Mouse (Mus musculus) embryonic facial prominence, embryonic 14.5 days (tissue): ENCODE results near the gene Srrm3. TPM values are rescaled to one million over a fixed set of nuclear protein-coding genes. Genes with fewer than 3 reads are reported as not detected.

ENCODE experiments used
- ATAC-seq: fragments of 200-750 bp; cut with Nextera tagmentation; 2 replicates; pipeline ENCODE4 v1.8.0; 2017; ENCODE audit warnings: low read depth, moderate number of reproducible peaks, moderate TSS enrichment
- DNase-seq: peaks from one replicate; pipeline ENCODE4 v3.0.0-alpha.2; 2015; ENCODE audit warnings: low spot score
- H3K27ac ChIP-seq: fragments of 300-500 bp; sonication (generic); replicated peaks from 2 replicates; pipeline ENCODE4 v1.5.1; 2014; ENCODE audit warnings: low read depth, mild to moderate bottlenecking, low read length, moderate library complexity
- H3K27me3 ChIP-seq: fragments of 300-500 bp; sonication (generic); replicated peaks from 2 replicates; pipeline ENCODE4 v1.6.1; 2014; ENCODE audit warnings: low read length; ENCODE audit not compliant: control insufficient read depth, insufficient read depth
- H3K36me3 ChIP-seq: fragments of 300-500 bp; sonication (generic); 2 replicates; pipeline ENCODE4 v1.6.1; 2014; ENCODE audit warnings: low read length, mixed read lengths; ENCODE audit not compliant: control insufficient read depth, insufficient read depth
- H3K4me1 ChIP-seq: fragments of 300-500 bp; sonication (generic); 2 replicates; pipeline ENCODE4 v1.6.1; 2014; ENCODE audit warnings: antibody characterized with exemption, low read length; ENCODE audit not compliant: control insufficient read depth, insufficient read depth
- H3K4me2 ChIP-seq: fragments of 300-500 bp; sonication (generic); 2 replicates; pipeline ENCODE4 v1.6.1; 2014; ENCODE audit warnings: low read depth, mild to moderate bottlenecking, low read length, moderate library complexity, mixed read lengths
- H3K4me3 ChIP-seq: fragments of 300-500 bp; sonication (generic); 2 replicates; pipeline ENCODE4 v1.5.1; 2014; ENCODE audit warnings: low read depth, mild to moderate bottlenecking, low read length
- H3K9ac ChIP-seq: fragments of 300-500 bp; sonication (generic); 2 replicates; pipeline ENCODE4 v1.6.1; 2014; ENCODE audit warnings: low read depth, mild to moderate bottlenecking, low read length, moderate library complexity, mixed read lengths
- H3K9me3 ChIP-seq: fragments of 300-500 bp; sonication (generic); 2 replicates; pipeline ENCODE4 v1.6.1; 2016; ENCODE audit warnings: low read length; ENCODE audit not compliant: control insufficient read depth
- WGBS: fragments of 180-500 bp; shearing (Covaris S2); extraction: QIAGEN DNeasy Blood & Tissue Kit; methylation state at CpG from one replicate; pipeline ENCODE4 v1.1.7; 2014; 5-methylcytosine and 5-hydroxymethylcytosine counted together
- polyA plus RNA-seq: library from polyadenylated mRNA; unstranded; fragments of >200 nt; fragmentation: Nextera tagmentation; extraction: Ambion mirVana; gene quantifications from 2 replicates; pipeline ENCODE4 v1.2.1, GENCODE M21; 2014

Gene Srrm3
- polyA plus RNA-seq, 1 experiment from 2014 or later, result 1.1 TPM

DNA sequence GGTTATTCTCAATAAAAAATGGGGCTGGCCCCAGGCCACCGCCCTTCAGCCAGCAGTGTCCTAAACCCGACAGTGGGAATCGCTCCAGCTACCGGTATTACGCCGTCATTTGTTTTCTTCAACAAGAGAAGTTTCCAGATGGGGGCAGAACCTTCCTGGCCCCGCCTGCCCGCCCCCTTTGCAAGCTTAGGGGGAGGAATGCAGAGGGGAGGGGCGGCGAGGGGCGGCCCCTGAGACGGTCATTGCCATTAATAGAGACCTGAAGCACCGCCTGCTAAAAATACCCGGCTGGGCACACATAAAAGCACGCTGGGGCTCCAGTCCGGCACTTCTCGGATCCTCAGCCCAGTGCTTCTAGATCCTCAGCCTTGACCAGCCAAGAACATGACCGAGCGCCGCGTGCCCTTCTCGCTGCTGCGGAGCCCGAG lies 81.0 kb downstream of the Srrm3 start, which contains the start of gene Hspb1:
TSS of gene Hspb1 (plus strand) at position 245 of the 428 bp plus-strand sequence.
- Histone ChIP-seq H3K36me3 (no peaks in the 10 kb centered on the region), H3K27me3 (peaks cover 13% of the 10 kb centered on the region), H3K4me2 (peak within 1 kb of the TSS; percentile 64), H3K27ac (no peak within 1 kb of the TSS), H3K4me3 (peak within 1 kb of the TSS; percentile 39), H3K9ac (peak within 1 kb of the TSS; percentile 52), H3K4me1 (peaks cover 2% of the 10 kb centered on the region; the same call in 1 of the 2 replicates), H3K9me3 (no peaks in the 10 kb centered on the region)
- WGBS, result 2% methylated on average over 21 of the region's 24 CpGs
- peak; percentile 91 for DNase-seq
- ATAC-seq, result peak; percentile 75

DNA sequence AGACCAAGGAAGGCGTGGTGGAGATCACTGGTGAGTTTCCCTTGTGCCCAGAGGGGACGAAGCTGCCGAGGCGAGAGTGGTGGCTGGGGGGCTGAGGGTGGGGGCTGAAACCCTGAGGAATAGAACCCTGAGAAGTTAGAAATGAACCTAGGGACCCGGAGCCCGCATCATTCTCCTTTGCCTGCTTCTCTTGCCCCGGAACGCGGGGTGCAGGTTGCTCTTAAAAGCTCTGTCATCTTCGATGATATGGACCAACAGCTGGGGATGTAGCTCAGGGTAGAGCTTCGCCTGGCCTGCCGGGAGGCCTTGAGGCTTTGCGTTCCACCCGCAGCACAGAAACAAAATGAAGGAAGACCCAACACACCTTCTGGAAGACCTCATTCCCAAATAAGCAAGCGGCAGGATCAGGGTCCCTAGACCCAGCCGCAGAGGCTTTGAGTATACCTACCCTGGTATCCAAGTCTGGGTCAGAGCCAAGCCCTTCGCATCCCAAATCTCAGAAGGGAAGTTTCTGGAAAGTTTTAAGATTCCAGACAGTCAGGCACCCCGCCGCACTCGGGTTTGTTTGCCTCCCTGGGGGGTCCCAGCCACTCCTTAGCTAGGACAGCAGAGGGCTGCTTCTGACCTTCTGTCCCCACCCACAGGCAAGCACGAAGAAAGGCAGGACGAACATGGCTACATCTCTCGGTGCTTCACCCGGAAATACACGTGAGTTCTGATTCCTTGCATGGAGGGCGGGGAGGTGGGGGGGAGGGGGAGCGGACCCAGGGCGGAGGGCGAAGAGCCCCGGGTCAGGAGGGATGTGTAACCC lies 81.9 kb downstream of the Srrm3 start:
- DNase-seq (peak; percentile 50), ATAC-seq (no peak)
- H3K4me2 ChIP-seq, result peak overlapping the region; percentile 64
- 1% methylated on average over 28 of the region's 30 CpGs for WGBS
- H3K4me1 ChIP-seq, result peaks cover 4% of the 10 kb centered on the region; the same call in 1 of the 2 replicates
- H3K36me3 ChIP-seq, result no peaks in the 10 kb centered on the region
- H3K9me3 ChIP-seq, result no peaks in the 10 kb centered on the region
- H3K4me3 ChIP-seq, result peak overlapping the region; percentile 39
- peaks cover 13% of the 10 kb centered on the region for H3K27me3 ChIP-seq
- no peak overlapping the region for H3K27ac ChIP-seq
- H3K9ac ChIP-seq, result peak overlapping the region; percentile 52

DNA sequence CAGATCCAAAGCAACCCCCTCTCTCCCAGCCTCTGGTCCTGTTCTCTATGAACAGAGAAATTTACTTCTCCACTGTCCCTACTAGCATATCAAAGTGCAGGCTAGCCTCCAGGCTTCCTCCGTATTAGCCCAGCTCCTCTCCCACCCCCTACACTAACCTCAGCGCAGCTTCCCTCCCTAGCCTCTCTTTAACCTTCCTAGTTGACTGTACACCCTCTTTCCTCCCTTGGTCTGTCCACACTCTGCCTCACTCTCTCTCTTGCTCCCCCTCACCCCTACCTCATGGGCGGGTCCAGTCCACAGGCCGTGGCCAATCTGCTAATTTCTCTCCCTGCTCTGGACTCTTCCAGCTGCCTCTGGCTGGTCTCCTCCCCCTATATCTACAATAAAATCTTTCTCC lies 83.6 kb downstream of the Srrm3 start:
- H3K27ac ChIP-seq, result no peak overlapping the region
- ATAC-seq (no peak), DNase-seq (no peak)
- H3K36me3 ChIP-seq, result no peaks in the 10 kb centered on the region
- 43% methylated on average over 4 of the region's 4 CpGs for WGBS
- no peak overlapping the region for H3K9ac ChIP-seq
- H3K4me1 ChIP-seq, result peaks cover 4% of the 10 kb centered on the region; the same call in 1 of the 2 replicates
- no peak overlapping the region for H3K4me3 ChIP-seq
- no peak overlapping the region for H3K4me2 ChIP-seq
- peaks cover 13% of the 10 kb centered on the region for H3K27me3 ChIP-seq
- H3K9me3 ChIP-seq, result no peaks in the 10 kb centered on the region

DNA sequence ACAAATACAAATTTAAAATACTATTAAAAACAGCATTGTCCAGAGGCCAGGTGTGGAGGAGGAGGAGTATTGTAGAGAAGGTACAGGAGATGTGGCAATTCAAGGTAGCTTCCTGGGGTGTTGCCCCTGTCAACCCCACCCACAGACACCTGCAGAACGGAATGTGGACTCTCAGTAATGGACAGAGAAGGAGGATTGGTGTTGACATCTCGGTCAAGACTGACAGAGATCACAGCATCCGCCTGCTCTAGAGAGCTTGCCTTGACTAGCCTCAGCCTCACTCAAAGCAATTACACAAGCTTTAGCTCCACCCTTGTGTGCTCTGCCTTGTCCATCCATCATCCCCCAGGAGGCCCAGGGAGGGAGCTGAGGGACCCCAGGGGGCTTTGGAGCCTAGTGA lies 84.2 kb downstream of the Srrm3 start:
- H3K27ac ChIP-seq, result no peak overlapping the region
- H3K4me2 ChIP-seq, result no peak overlapping the region
- H3K4me1 ChIP-seq, result peaks cover 4% of the 10 kb centered on the region; the same call in 1 of the 2 replicates
- H3K4me3 ChIP-seq, result no peak overlapping the region
- DNase-seq (peak; percentile 36), ATAC-seq (no peak)
- H3K27me3 ChIP-seq, result peaks cover 13% of the 10 kb centered on the region
- no peaks in the 10 kb centered on the region for H3K36me3 ChIP-seq
- H3K9ac ChIP-seq, result no peak overlapping the region
- H3K9me3 ChIP-seq, result no peaks in the 10 kb centered on the region
- WGBS, result 39% methylated on average over 2 of the region's 3 CpGs

DNA sequence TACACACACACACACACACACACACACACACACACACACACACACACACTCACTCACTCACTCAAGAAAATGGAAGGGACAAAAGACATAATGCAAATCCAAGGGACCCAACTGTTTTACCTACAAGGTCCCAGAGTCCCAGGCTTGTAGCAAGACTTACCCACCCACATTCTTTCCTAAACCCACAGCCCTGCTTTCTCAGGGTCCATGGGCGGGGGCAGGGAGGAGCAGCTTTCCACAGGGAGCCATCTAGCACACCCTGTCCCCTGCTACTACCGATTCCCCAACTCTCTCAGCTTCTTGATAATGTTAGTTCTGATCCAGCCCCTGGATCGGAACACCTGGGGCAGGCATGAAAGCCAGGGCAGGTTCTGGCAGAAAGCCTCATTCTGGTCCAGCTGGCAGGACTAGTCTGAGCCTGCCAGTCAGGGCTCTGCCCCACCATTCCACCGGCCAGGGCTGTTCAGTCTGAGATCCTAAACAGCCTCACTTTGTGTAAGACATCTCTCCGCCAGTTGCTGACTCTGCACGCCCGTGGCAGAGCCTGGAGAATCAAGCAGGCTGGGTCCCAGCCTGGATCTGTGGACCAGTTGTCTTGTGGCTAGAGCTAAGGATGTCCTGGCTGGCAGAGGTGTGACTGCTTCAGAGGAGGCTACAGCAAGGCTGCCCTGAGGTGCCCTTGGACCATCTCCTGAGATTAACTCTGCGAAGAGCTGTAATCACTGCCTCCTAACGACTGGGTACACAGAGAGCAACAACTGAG lies 86.1 kb downstream of the Srrm3 start:
- H3K4me2 ChIP-seq, result 0 out of 2 replicates have a peak overlapping the region, but pooled peaks have one; percentile 4
- peak overlapping the region; percentile 77 for H3K27ac ChIP-seq
- peaks cover 4% of the 10 kb centered on the region; the same call in 1 of the 2 replicates for H3K4me1 ChIP-seq
- DNase-seq (peak; percentile 60), ATAC-seq (peak; percentile 60)
- 34% methylated on average over 9 of the region's 9 CpGs for WGBS
- H3K9me3 ChIP-seq, result no peaks in the 10 kb centered on the region
- H3K4me3 ChIP-seq, result no peak overlapping the region
- H3K27me3 ChIP-seq, result peaks cover 8% of the 10 kb centered on the region
- H3K36me3 ChIP-seq, result no peaks in the 10 kb centered on the region
- peak overlapping the region; percentile 6; the same call in 1 of the 2 replicates for H3K9ac ChIP-seq

DNA sequence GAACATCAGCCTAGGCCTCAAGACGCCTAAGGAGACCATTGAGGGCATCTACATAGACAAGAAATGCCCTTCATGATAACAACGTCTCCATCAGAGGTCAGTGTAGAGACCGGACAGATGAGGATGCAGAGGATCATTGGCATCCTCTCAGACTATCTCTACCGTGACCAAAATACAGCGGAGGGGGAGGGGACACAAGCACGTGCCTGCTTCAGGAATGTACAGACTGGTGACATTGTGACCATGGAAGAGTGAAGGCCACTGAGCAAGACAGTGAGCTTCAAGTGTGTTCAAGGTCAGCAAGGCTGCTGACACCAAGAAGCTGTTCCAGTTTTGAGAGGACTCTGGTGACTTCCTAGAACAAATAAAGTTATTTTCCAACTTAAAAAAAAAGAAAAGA lies 88.3 kb downstream of the Srrm3 start:
- peaks cover 4% of the 10 kb centered on the region; the same call in 1 of the 2 replicates for H3K4me1 ChIP-seq
- DNase-seq, result no peak
- H3K27me3 ChIP-seq, result no peaks in the 10 kb centered on the region; the same call in 1 of the 2 replicates
- H3K27ac ChIP-seq, result no peak overlapping the region
- WGBS, result 82% methylated on average over 6 of the region's 6 CpGs
- no peak overlapping the region for H3K4me3 ChIP-seq
- no peaks in the 10 kb centered on the region for H3K9me3 ChIP-seq
- no peak overlapping the region for H3K9ac ChIP-seq
- H3K36me3 ChIP-seq, result no peaks in the 10 kb centered on the region
- H3K4me2 ChIP-seq, result no peak overlapping the region
- ATAC-seq, result no peak

DNA sequence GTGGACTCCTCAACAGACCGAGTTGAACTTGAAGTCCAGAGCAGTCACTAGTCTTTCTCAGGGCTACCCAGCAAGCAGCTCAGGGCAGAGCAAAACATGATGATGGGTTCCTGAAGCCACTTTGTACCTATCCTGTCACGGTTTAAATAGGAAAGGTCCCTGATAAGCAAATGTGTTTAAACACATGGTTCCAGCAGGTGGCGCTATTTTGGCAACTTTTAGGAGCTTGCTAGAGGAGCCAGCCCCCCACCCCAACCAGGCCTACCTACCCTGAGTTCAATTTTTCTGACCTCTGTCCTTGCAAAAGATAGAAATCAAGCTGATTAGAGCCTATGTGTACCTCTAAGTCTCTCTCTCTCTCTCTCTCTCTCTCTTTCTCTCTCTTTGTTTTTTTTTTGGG lies 91.3 kb downstream of the Srrm3 start:
- no peak overlapping the region for H3K9ac ChIP-seq
- H3K4me2 ChIP-seq, result no peak overlapping the region
- H3K36me3 ChIP-seq, result no peaks in the 10 kb centered on the region
- 18% methylated on average over 3 of the region's 3 CpGs for WGBS
- H3K27ac ChIP-seq, result no peak overlapping the region
- H3K4me1 ChIP-seq, result peaks cover under 1% of the 10 kb centered on the region; the same call in 1 of the 2 replicates
- DNase-seq (peak; percentile 69), ATAC-seq (no peak)
- no peaks in the 10 kb centered on the region for H3K9me3 ChIP-seq
- no peaks in the 10 kb centered on the region for H3K27me3 ChIP-seq
- H3K4me3 ChIP-seq, result no peak overlapping the region

DNA sequence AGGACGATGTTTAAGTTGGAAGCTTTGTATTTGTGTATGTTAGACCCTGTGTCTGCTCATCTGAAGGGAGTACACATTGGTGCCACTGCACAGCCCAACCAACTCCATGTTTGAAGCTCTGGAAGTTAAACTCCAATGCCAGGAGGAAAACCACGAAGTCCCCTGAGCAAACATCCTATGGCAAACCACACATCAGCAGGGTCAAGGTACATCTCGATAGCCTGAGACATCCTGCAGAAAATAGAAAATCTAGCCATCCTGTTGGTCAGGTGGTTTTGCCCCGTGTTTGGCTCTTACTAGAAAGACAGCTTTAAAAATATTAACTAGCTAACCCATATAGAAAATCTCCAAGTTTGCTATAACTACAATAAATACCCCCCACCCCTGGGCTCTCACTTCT lies 92.3 kb downstream of the Srrm3 start:
- H3K27ac ChIP-seq, result no peak overlapping the region
- H3K9me3 ChIP-seq, result no peaks in the 10 kb centered on the region
- 77% methylated on average over 4 of the region's 4 CpGs for WGBS
- no peaks in the 10 kb centered on the region for H3K27me3 ChIP-seq
- no peak overlapping the region for H3K9ac ChIP-seq
- no peak overlapping the region for H3K4me2 ChIP-seq
- peaks cover 4% of the 10 kb centered on the region for H3K4me1 ChIP-seq
- no peak for DNase-seq
- no peaks in the 10 kb centered on the region for H3K36me3 ChIP-seq
- H3K4me3 ChIP-seq, result no peak overlapping the region
- ATAC-seq, result no peak
